Mouse (Mus musculus): Measurements from ENCODE around the gene Bcl11b.

- TF ChIP-seq CTCF (IDR thresholded peaks at IDR 0.05; ENCODE audit: extremely low read depth, insufficient read depth, insufficient read length, insufficient replicate concordance) (no peak), POLR2A (IDR thresholded peaks at IDR 0.05; ENCODE audit: low read depth, low read length) (no peak)
Measured at GRCm38 (mm10) chr12:107960789-107961491, 42.5 kb downstream of the Bcl11b start.

All from spleen, adult 2 months (tissue).